Mouse (Mus musculus) layer of hippocampus, adult 2 months (tissue): ENCODE measurements at regions not wholly inside any gene's neighbourhood (a gene's known extent, or its start where the extent isn't known, plus 50 kb on each side); places are given as distances from the start of the nearest gene placed in this dataset.

Experiments
- DNase-seq, 2 experiments: peaks; one replicate each; pipeline ENCODE4 v3.0.0; 2022; ENCODE audit warnings: low spot score in 2 of 2
- H3K27ac ChIP-seq: fragments of 200-600 bp; 2 replicates; pipeline ENCODE4 v1.8.1; 2022
- H3K4me3 ChIP-seq: fragments of 200-600 bp; 2 replicates; pipeline ENCODE4 v1.8.1; 2022; ENCODE audit warnings: mild to moderate bottlenecking
- CTCF ChIP-seq: fragments of 200-600 bp; conservative IDR thresholded peaks from 2 replicates; pipeline ENCODE4 v1.8.1; 2022; ENCODE audit warnings: antibody characterized with exemption, mild to moderate bottlenecking, moderate library complexity

- no peak for TF ChIP-seq CTCF
Observed at GRCm38 (mm10) chr14:47911546-47912545, 208.8 kb upstream of the Peli2 start.

GRCm38 (mm10) chr14:47915621-47916020, 205.0 kb upstream of the Peli2 start:
- TF ChIP-seq CTCF, result no peak
- Histone ChIP-seq H3K4me3 (no peak overlapping the region), H3K27ac (no peak overlapping the region)
- no peak for DNase-seq

More at GRCm38 (mm10) chr14:47911546-47912545, 208.8 kb upstream of the Peli2 start:
- Histone ChIP-seq H3K4me3 (no peak overlapping the region), H3K27ac (peak overlapping the region; percentile 83)
- DNase-seq, result peak; percentile 62 to 84

GRCm38 (mm10) chr14:47920638-47921347, 199.8 kb upstream of the Peli2 start:
- Histone ChIP-seq H3K4me3 (no peak overlapping the region), H3K27ac (no peak overlapping the region)
- TF ChIP-seq CTCF, result no peak
- DNase-seq, result no peak

- TF ChIP-seq CTCF, result no peak
- H3K27ac ChIP-seq, result no peak overlapping the region
- no peak overlapping the region for H3K4me3 ChIP-seq
- no peak for DNase-seq
Observed at GRCm38 (mm10) chr14:47921811-47922277, 198.8 kb upstream of the Peli2 start.

GRCm38 (mm10) chr14:47926416-47926815, 194.2 kb upstream of the Peli2 start:
- Histone ChIP-seq H3K4me3 (no peak overlapping the region), H3K27ac (no peak overlapping the region)
- TF ChIP-seq CTCF, result no peak
- DNase-seq, result no peak

GRCm38 (mm10) chr14:47935401-47935800, 185.2 kb upstream of the Peli2 start:
- H3K4me3 ChIP-seq, result no peak overlapping the region
- DNase-seq, result no peak
- no peak for TF ChIP-seq CTCF
- no peak overlapping the region for H3K27ac ChIP-seq

GRCm38 (mm10) chr14:47937081-47937651, 183.5 kb upstream of the Peli2 start:
- H3K27ac ChIP-seq, result 0 out of 2 replicates have a peak overlapping the region, but pooled peaks have one; percentile 5
- DNase-seq, result no peak
- no peak overlapping the region for H3K4me3 ChIP-seq
- TF ChIP-seq CTCF, result no peak

GRCm38 (mm10) chr14:47939781-47940590, 180.6 kb upstream of the Peli2 start:
- H3K27ac ChIP-seq, result no peak overlapping the region
- no peak for TF ChIP-seq CTCF
- no peak for DNase-seq
- H3K4me3 ChIP-seq, result no peak overlapping the region

GRCm38 (mm10) chr14:47942671-47943070, 178.0 kb upstream of the Peli2 start:
- no peak overlapping the region for H3K27ac ChIP-seq
- DNase-seq, result no peak
- no peak overlapping the region for H3K4me3 ChIP-seq
- no peak for TF ChIP-seq CTCF

- TF ChIP-seq CTCF, result no peak
Observed at GRCm38 (mm10) chr14:47944595-47944994, 176.0 kb upstream of the Peli2 start.

GRCm38 (mm10) chr14:47951041-47951440, 169.6 kb upstream of the Peli2 start:
- no peak for DNase-seq
- no peak overlapping the region for H3K27ac ChIP-seq
- no peak overlapping the region for H3K4me3 ChIP-seq
- TF ChIP-seq CTCF, result no peak

More at GRCm38 (mm10) chr14:47944595-47944994, 176.0 kb upstream of the Peli2 start:
- no peak for DNase-seq
- Histone ChIP-seq H3K4me3 (no peak overlapping the region), H3K27ac (no peak overlapping the region)

- no peak overlapping the region for H3K27ac ChIP-seq
- H3K4me3 ChIP-seq, result no peak overlapping the region
- DNase-seq, result no peak
- TF ChIP-seq CTCF, result no peak
Observed at GRCm38 (mm10) chr14:47958171-47958570, 162.5 kb upstream of the Peli2 start.
